Mouse (Mus musculus) stomach, embryonic 16.5 days (tissue): ENCODE results near the gene Havcr2. TPM values are rescaled to one million over a fixed set of nuclear protein-coding genes. Genes with fewer than 3 reads are reported as not detected.

Experiments
- polyA plus RNA-seq: library from polyadenylated mRNA; unstranded; fragments of >200 nt; fragmentation: Nextera tagmentation; extraction: Ambion mirVana; gene quantifications from 2 replicates; pipeline ENCODE4 v1.2.1, GENCODE M21; 2015

Havcr2 gene
- polyA plus RNA-seq, 1 experiment from 2014 or later = 0.17 TPM

Other genes starting within 250 kb of the Havcr2 start
- gene Fndc9, start 219.4 kb upstream of the Havcr2 start, polyA plus RNA-seq = 0.27 and 0.60 TPM in 2 replicates
- gene Cyfip2, start 142.1 kb upstream of the Havcr2 start, polyA plus RNA-seq = 7.3 and 8.1 TPM in 2 replicates
- gene Itk, start 65.4 kb upstream of the Havcr2 start, polyA plus RNA-seq = 0.32 and 0.49 TPM in 2 replicates
- not detected in 2 replicates for gene Fam71b, start 58.4 kb upstream of the Havcr2 start, polyA plus RNA-seq
- 49.4 and 60.3 TPM in 2 replicates for gene Med7, start 18.0 kb upstream of the Havcr2 start, polyA plus RNA-seq
- gene Gm12169, start 69.3 kb downstream of the Havcr2 start, polyA plus RNA-seq = not detected in 2 replicates
- not detected in 2 replicates for gene BC053393, start 116.6 kb downstream of the Havcr2 start, polyA plus RNA-seq
- gene Dppa1, start 174.3 kb downstream of the Havcr2 start, polyA plus RNA-seq = not detected in 2 replicates